Mouse (Mus musculus) splenic B cell, adult 2 months (primary cell): ENCODE results near the gene Olfr609.
"Not testable (repeated sequence)": the region's sequence is repeated elsewhere in the genome, so short reads cannot be mapped to it uniquely, and the experiment has no call there.

ENCODE experiments used
- DNase-seq: peaks from one replicate; pipeline ENCODE4 v3.0.0-alpha.2; 2011; ENCODE audit warnings: low read depth, low spot score
- H3K27me3 ChIP-seq: 2 replicates; pipeline ENCODE4 v1.6.1; 2012; ENCODE audit warnings: mild to moderate bottlenecking, low read length, moderate library complexity, mixed read lengths; ENCODE audit not compliant: control insufficient read depth, poor library complexity, insufficient read depth, severe bottlenecking
- H3K36me3 ChIP-seq: 2 replicates; pipeline ENCODE4 v1.6.1; 2012; ENCODE audit warnings: mild to moderate bottlenecking, low read length, moderate library complexity, mixed read lengths; ENCODE audit not compliant: control insufficient read depth, poor library complexity, insufficient read depth, severe bottlenecking

Olfr609 gene

GRCm38 (mm10) chr7:103497962-103498361 lies at the start of gene Olfr609:
Gene Olfr609, minus strand, starts transcription at chr7:103498062.
- no peaks in the 10 kb centered on the region for H3K36me3 ChIP-seq
- no peak for DNase-seq
- H3K27me3 ChIP-seq = no peaks in the 10 kb centered on the region

GRCm38 (mm10) chr7:103542617-103543016 lies 44.8 kb upstream of the Olfr609 start, which contains the start of gene Olfr612:
Gene Olfr612, minus strand, starts transcription at chr7:103542717.
- DNase-seq, H3K36me3 ChIP-seq, H3K27me3 ChIP-seq: not testable (repeated sequence)

- H3K27me3 ChIP-seq, H3K36me3 ChIP-seq: not testable (repeated sequence)
These were observed 22.9 kb upstream of the Olfr609 start, which contains the start of gene Olfr611 for GRCm38 (mm10) chr7:103520746-103521145. Gene Olfr611, minus strand, starts transcription at chr7:103520846.

GRCm38 (mm10) chr7:103512022-103512421 lies 14.2 kb upstream of the Olfr609 start, which contains the start of gene Olfr610:
Gene Olfr610, minus strand, starts transcription at chr7:103512122.
- H3K36me3 ChIP-seq = no peaks in the 10 kb centered on the region
- no peak for DNase-seq
- no peaks in the 10 kb centered on the region for H3K27me3 ChIP-seq

More at GRCm38 (mm10) chr7:103520746-103521145, 22.9 kb upstream of the Olfr609 start, which contains the start of gene Olfr611:
- not testable (repeated sequence) for DNase-seq

- not testable (repeated sequence) for H3K27me3 ChIP-seq, DNase-seq
These were observed 20.8 kb downstream of the Olfr609 start for GRCm38 (mm10) chr7:103477106-103477505.

GRCm38 (mm10) chr7:103469577-103469976 lies 28.3 kb downstream of the Olfr609 start, which contains the start of gene Olfr608:
Gene Olfr608, plus strand, starts transcription at chr7:103469877.
- no peaks in the 10 kb centered on the region for H3K36me3 ChIP-seq
- DNase-seq = no peak
- no peaks in the 10 kb centered on the region for H3K27me3 ChIP-seq

More at GRCm38 (mm10) chr7:103477106-103477505, 20.8 kb downstream of the Olfr609 start:
- not testable (repeated sequence) for H3K36me3 ChIP-seq

GRCm38 (mm10) chr7:103460590-103460989 lies 37.3 kb downstream of the Olfr609 start:
- DNase-seq = no peak
- no peaks in the 10 kb centered on the region for H3K36me3 ChIP-seq
- no peaks in the 10 kb centered on the region for H3K27me3 ChIP-seq

GRCm38 (mm10) chr7:103448746-103449145 lies 49.1 kb downstream of the Olfr609 start, which contains the start of gene Olfr606:
Gene Olfr606, plus strand, starts transcription at chr7:103449046.
- no peak for DNase-seq
- H3K36me3 ChIP-seq = no peaks in the 10 kb centered on the region

GRCm38 (mm10) chr7:103445339-103445738 lies 52.5 kb downstream of the Olfr609 start, which contains the start of gene Olfr605:
Gene Olfr605, minus strand, starts transcription at chr7:103445439.
- Histone ChIP-seq H3K36me3 (no peaks in the 10 kb centered on the region), H3K27me3 (no peaks in the 10 kb centered on the region)
- DNase-seq = no peak

More at GRCm38 (mm10) chr7:103448746-103449145, 49.1 kb downstream of the Olfr609 start, which contains the start of gene Olfr606:
- H3K27me3 ChIP-seq = no peaks in the 10 kb centered on the region
